Mouse (Mus musculus) kidney, embryonic 16.5 days (tissue): ENCODE results near the gene Nfe2l2. TPM values are rescaled to one million over a fixed set of nuclear protein-coding genes. Genes with fewer than 3 reads are reported as not detected.

Experiments
- ATAC-seq: fragments of 200-750 bp; cut with Nextera tagmentation; 2 replicates; pipeline ENCODE4 v1.8.0; 2017; ENCODE audit warnings: moderate TSS enrichment; ENCODE audit not compliant: low FRiP score, low TSS enrichment
- H3K27ac ChIP-seq: fragments of 300-500 bp; sonication (generic); 2 replicates; pipeline ENCODE4 v1.5.1; 2014; ENCODE audit warnings: low read length
- H3K27me3 ChIP-seq: fragments of 300-500 bp; sonication (generic); 2 replicates; pipeline ENCODE4 v1.6.1; 2014; ENCODE audit warnings: low read length, control low read depth, mixed read lengths; ENCODE audit not compliant: insufficient read depth
- H3K36me3 ChIP-seq: fragments of 300-500 bp; sonication (generic); 2 replicates; pipeline ENCODE4 v1.6.1; 2014; ENCODE audit warnings: low read length, control low read depth, mixed read lengths; ENCODE audit not compliant: insufficient read depth
- H3K4me1 ChIP-seq: fragments of 300-500 bp; sonication (generic); 2 replicates; pipeline ENCODE4 v1.6.1; 2014; ENCODE audit warnings: low read length, control low read depth, mixed read lengths; ENCODE audit not compliant: insufficient read depth
- H3K4me2 ChIP-seq: fragments of 300-500 bp; sonication (generic); replicated peaks from 2 replicates; pipeline ENCODE4 v1.6.1; 2014; ENCODE audit warnings: low read depth, low read length
- H3K4me3 ChIP-seq: fragments of 300-500 bp; sonication (generic); 2 replicates; pipeline ENCODE4 v1.5.1; 2014; ENCODE audit warnings: mild to moderate bottlenecking, low read length
- H3K9ac ChIP-seq: fragments of 300-500 bp; sonication (generic); replicated peaks from 2 replicates; pipeline ENCODE4 v1.6.1; 2014; ENCODE audit warnings: low read length
- H3K9me3 ChIP-seq: fragments of 300-500 bp; sonication (generic); 2 replicates; pipeline ENCODE4 v1.6.1; 2016; ENCODE audit warnings: low read length, control low read depth
- WGBS: fragments of 180-500 bp; shearing (Covaris S2); extraction: QIAGEN DNeasy Blood & Tissue Kit; methylation state at CpG from one replicate; pipeline ENCODE4 v1.1.7; 2014; 5-methylcytosine and 5-hydroxymethylcytosine counted together
- polyA plus RNA-seq: library from polyadenylated mRNA; unstranded; fragments of >200 nt; fragmentation: Nextera tagmentation; extraction: Ambion mirVana; gene quantifications from 2 replicates; pipeline ENCODE4 v1.2.1, GENCODE M21; 2015

The Nfe2l2 gene
- polyA plus RNA-seq, 1 experiment from 2014 or later, result 87.7 TPM

GRCm38 (mm10) chr2:75672561-75672960, 31.9 kb downstream of the Nfe2l2 start:
- H3K9me3 ChIP-seq, result no peaks in the 10 kb centered on the region
- H3K27ac ChIP-seq, result no peak overlapping the region
- H3K9ac ChIP-seq, result no peak overlapping the region
- WGBS, result 76% methylated on average over 3 of the region's 3 CpGs
- H3K4me3 ChIP-seq, result no peak overlapping the region
- H3K36me3 ChIP-seq, result peaks cover 32% of the 10 kb centered on the region
- no peak overlapping the region for H3K4me2 ChIP-seq
- ATAC-seq, result no peak
- H3K4me1 ChIP-seq, result no peaks in the 10 kb centered on the region
- H3K27me3 ChIP-seq, result no peaks in the 10 kb centered on the region

- Histone ChIP-seq H3K4me1 (no peaks in the 10 kb centered on the region), H3K27me3 (no peaks in the 10 kb centered on the region), H3K4me3 (no peak overlapping the region), H3K9ac (no peak overlapping the region), H3K36me3 (peaks cover 21% of the 10 kb centered on the region), H3K4me2 (no peak overlapping the region), H3K9me3 (no peaks in the 10 kb centered on the region), H3K27ac (no peak overlapping the region)
- 70% methylated on average over 2 of the region's 2 CpGs for WGBS
- ATAC-seq, result no peak; the same call in 1 of the 2 replicates
Measured at GRCm38 (mm10) chr2:75671337-75671660, 33.1 kb downstream of the Nfe2l2 start.

GRCm38 (mm10) chr2:75670446-75671336, 33.8 kb downstream of the Nfe2l2 start:
- 85% methylated on average over 6 of the region's 6 CpGs for WGBS
- Histone ChIP-seq H3K27ac (no peak overlapping the region), H3K4me3 (no peak overlapping the region), H3K4me2 (no peak overlapping the region), H3K4me1 (no peaks in the 10 kb centered on the region), H3K9me3 (no peaks in the 10 kb centered on the region), H3K36me3 (peaks cover 15% of the 10 kb centered on the region), H3K9ac (no peak overlapping the region), H3K27me3 (no peaks in the 10 kb centered on the region)
- no peak for ATAC-seq

- Histone ChIP-seq H3K4me3 (no peak overlapping the region), H3K9me3 (no peaks in the 10 kb centered on the region), H3K9ac (no peak overlapping the region), H3K27ac (0 out of 2 replicates have a peak overlapping the region, but pooled peaks have one; percentile 34), H3K4me1 (no peaks in the 10 kb centered on the region), H3K4me2 (no peak overlapping the region), H3K27me3 (no peaks in the 10 kb centered on the region), H3K36me3 (peaks cover 16% of the 10 kb centered on the region)
- ATAC-seq, result no peak
- WGBS, result 40% methylated on average over 14 of the region's 14 CpGs
Measured at GRCm38 (mm10) chr2:75669491-75670445, 34.7 kb downstream of the Nfe2l2 start.

- Histone ChIP-seq H3K4me2 (peak overlapping the region; percentile 93), H3K27ac (no peak overlapping the region), H3K9ac (peak overlapping the region; percentile 100), H3K9me3 (no peaks in the 10 kb centered on the region), H3K4me1 (peaks cover 25% of the 10 kb centered on the region), H3K27me3 (no peaks in the 10 kb centered on the region), H3K36me3 (peaks cover 25% of the 10 kb centered on the region), H3K4me3 (peak overlapping the region; percentile 98)
- WGBS, result 24% methylated on average over 2 of the region's 2 CpGs
- ATAC-seq, result no peak
Measured at GRCm38 (mm10) chr2:75661106-75661505, 43.3 kb downstream of the Nfe2l2 start.

- Histone ChIP-seq H3K9me3 (no peaks in the 10 kb centered on the region), H3K4me2 (peak overlapping the region; percentile 93), H3K27ac (peak overlapping the region; percentile 97), H3K9ac (peak overlapping the region; percentile 100), H3K4me3 (peak overlapping the region; percentile 98), H3K4me1 (peaks cover 27% of the 10 kb centered on the region), H3K27me3 (no peaks in the 10 kb centered on the region), H3K36me3 (peaks cover 25% of the 10 kb centered on the region)
- WGBS, result 1% methylated on average over 15 of the region's 15 CpGs
- no peak for ATAC-seq
Measured at GRCm38 (mm10) chr2:75660255-75660948, 44.0 kb downstream of the Nfe2l2 start.

GRCm38 (mm10) chr2:75659629-75659960, 44.8 kb downstream of the Nfe2l2 start:
- Histone ChIP-seq H3K36me3 (peaks cover 20% of the 10 kb centered on the region), H3K4me1 (peaks cover 33% of the 10 kb centered on the region), H3K9ac (peak overlapping the region; percentile 100), H3K4me2 (peak overlapping the region; percentile 93), H3K27me3 (no peaks in the 10 kb centered on the region), H3K9me3 (no peaks in the 10 kb centered on the region), H3K27ac (peak overlapping the region; percentile 97), H3K4me3 (peak overlapping the region; percentile 98)
- ATAC-seq, result peak; percentile 69
- WGBS, result 0% methylated on average over 40 of the region's 47 CpGs

GRCm38 (mm10) chr2:75658727-75659628, 45.5 kb downstream of the Nfe2l2 start, which contains the start of gene Hnrnpa3:
Hnrnpa3 (plus strand) TSS chr2:75659261.
- ATAC-seq, result peak; percentile 96
- Histone ChIP-seq H3K4me3 (peak within 1 kb of the TSS; percentile 98), H3K27me3 (no peaks in the 10 kb centered on the region), H3K9me3 (no peaks in the 10 kb centered on the region), H3K9ac (peak within 1 kb of the TSS; percentile 100), H3K36me3 (peaks cover 15% of the 10 kb centered on the region), H3K4me1 (peaks cover 33% of the 10 kb centered on the region), H3K27ac (peak within 1 kb of the TSS; percentile 100), H3K4me2 (peak within 1 kb of the TSS; percentile 93)
- under 1% methylated on average over 69 of the region's 102 CpGs for WGBS
